Mouse (Mus musculus) thymus, postnatal 4 days (tissue): ENCODE results near the gene Gm20843.
"Not testable (repeated sequence)": the region's sequence is repeated elsewhere in the genome, so short reads cannot be mapped to it uniquely, and the experiment has no call there.

Experiments
- DNase-seq: peaks from one replicate; pipeline ENCODE4 v3.0.0; 2021

The Gm20843 gene

DNA sequence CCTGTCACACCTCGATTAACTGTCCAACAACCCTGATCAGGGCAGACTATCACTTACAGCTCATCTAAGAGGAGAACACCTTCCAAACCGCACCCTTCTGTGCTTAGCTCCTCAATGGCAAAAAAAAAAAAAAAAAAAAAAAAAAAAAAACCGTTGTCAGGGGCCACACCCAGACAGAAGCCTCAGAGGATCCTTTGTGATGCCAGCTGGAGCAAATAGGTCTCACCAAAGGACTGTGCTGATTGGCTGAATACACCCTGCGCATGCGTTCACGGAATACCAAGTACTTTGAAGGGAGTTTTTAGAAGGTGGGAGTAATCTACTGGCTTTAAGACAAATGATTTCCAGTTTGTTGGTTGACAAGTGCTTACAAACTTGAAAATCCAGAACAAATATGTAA lies at the start of gene Gm20843:
TSS of gene Gm20843 (minus strand) at position 101 of the 400 bp plus-strand sequence.
- DNase-seq: not testable (repeated sequence)
